1 mouse cellular context compared by ENCODE assay signal in the genomic region with DNA sequence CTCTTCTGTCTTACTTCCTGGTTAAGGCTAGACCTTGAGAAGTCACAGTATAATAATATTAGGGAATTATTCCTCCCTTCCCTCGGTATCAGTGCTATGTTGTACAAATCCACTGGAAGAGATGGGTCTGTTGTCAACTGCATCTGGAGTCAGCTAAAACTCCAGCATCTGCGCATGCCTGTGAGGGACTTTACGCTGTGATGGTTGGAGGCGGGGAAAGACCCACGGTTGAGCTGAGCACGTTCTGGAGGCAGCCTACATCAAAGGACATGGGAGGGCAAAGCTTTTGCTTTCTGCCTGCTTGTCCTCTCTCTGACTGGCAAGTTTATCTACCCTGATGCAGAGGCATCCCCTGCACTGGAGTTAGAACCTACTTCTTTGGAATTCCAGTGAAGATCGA.
TF ChIP-seq lines count a peak whose summit lies in the region.

No protein-coding gene starts in this region.

TF ChIP-seq in CH12.LX, 34 proteins besides CTCF, POLR2A, EP300 and RAD21:
- TF ChIP-seq MEF2A (IDR thresholded peaks at IDR 0.05; ENCODE audit: borderline replicate concordance, low read depth, low read length) (no peak), CHD2 (IDR thresholded peaks at IDR 0.05; ENCODE audit: low read length) (no peak), NRF1 (IDR thresholded peaks at IDR 0.05; ENCODE audit: low read depth, low read length) (peak; percentile 67)
